Mouse (Mus musculus) gonadal fat pad, adult 2 months (tissue): Measurements from ENCODE around the gene Gm20388. TPM values are rescaled to one million over a fixed set of nuclear protein-coding genes. Genes with fewer than 3 reads are reported as not detected.
"Not testable (repeated sequence)": the region's sequence is repeated elsewhere in the genome, so short reads cannot be mapped to it uniquely, and the experiment has no call there.

Experiments used
- DNase-seq: peaks from one replicate; pipeline ENCODE4 v3.0.0-alpha.2; 2012; ENCODE audit warnings: low read depth
- polyA plus RNA-seq: library from polyadenylated mRNA; depleted of rRNA; stranded (reverse); fragments of >200 nt; gene quantifications from 2 replicates; pipeline ENCODE4 v1.2.3, GENCODE M21; 2012

Gene Gm20388
- polyA plus RNA-seq, 1 experiment, result 119 TPM

DNA sequence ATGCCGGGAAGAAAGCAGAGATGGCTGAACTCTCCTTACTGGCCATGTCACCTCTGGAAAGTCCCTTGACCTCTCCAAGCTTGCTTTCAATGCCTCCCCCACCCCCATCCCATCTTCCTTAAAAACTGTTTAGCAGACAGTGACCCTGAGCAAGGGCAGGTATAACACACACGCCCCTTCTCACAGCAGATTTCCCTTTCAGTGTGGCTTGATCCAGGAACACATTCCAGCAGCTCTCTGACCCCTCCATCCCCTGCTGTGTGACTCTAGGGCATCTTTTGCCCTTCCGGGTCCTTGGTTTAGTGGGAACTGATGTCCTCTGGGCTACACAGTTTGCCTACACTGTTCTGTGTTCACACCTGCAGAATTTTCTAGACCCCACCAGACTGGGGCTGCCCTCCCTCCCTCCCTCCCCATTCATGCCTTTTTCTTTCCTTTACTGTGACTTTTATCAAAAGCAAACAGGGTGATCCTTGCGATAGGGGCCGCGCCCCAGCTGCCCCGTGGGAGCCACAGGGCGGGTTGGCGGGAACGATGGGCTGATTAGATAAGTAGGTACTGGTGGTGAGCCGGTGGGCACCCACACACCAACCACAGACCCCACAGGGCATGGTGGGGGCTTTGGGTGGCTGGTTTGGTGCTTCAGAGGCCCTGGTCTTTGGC lies 2408.5 kb downstream of the Gm20388 start:
- no peak for DNase-seq

DNA sequence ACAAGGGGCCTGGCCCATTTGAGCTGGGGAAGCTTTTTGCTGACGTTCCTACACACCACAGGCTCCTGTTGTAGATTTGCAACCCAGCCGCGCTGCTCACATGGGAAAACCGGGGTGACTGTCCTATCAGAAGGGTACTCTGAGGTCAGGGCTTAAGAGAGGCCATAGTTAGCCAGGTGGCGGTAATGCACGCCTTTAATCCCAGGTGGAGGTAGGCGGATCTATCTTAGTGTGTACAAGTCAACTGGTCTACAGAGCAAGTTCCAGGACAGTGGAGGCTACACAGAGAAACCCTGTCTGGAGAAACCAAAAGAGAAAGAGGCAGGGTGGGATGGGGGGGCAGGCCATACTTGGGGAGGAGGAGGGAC lies 2409.1 kb downstream of the Gm20388 start:
- no peak for DNase-seq

DNA sequence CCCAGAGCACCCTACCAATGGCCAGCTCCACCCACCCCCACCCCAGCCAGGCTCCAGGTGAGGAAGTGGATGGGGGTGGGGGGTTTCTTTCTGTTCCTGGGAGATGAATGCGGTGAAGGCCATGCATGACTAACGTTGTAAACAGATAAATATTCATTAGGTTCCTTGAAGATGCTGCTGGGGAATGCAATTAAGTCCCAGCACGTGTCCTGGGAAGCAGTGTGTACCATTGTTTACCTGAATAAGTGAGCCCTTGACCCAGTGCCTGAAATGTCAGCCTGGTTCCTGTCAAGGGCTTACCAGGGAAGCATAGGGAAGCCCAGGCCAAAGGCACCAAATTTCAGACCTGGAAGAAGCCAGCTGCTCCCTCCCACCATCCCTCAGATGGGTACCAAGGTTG lies 2409.9 kb downstream of the Gm20388 start:
- no peak for DNase-seq

DNA sequence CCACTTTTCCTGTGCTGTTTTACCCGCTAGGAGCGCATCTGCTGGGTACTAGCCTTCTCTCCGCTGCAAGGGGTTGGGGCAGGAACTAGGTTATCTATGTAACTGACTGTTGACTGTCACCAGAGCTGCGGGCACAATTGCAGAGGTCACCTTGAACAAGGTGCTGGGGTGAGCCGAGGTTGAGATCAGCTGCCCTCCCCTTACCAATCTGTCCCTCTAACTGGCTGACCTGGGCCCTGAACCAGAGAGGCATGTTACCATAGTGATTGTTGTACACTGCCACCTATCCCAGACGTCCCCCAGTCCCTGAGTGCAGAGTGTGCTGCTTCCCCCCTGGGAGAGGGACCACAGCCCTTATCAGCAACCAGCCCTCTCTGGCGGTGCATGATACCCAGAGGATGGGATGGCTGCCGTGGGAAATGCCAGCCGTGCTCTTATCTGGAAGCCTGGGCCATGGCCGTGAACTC lies 2410.8 kb downstream of the Gm20388 start:
- DNase-seq, result no peak

DNA sequence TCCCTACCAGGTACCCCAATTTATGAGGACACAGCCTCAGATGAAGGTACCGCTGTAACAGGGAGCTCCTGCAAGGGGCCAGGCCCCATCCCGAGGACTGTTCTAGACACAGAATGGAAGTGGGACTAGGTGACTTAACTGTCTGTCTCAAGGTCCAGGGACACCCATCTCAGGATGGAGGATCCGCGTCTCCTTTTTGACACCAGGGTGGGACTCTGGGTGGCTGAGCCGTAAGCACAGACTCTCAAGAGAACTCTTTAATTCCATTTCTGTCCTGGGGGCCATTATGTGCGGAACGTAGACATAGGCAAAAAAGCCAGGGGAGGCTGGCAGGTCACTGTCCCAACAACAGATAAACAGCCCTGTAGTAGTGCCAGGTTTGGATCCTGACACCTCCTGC lies 2411.5 kb downstream of the Gm20388 start:
- no peak for DNase-seq

DNA sequence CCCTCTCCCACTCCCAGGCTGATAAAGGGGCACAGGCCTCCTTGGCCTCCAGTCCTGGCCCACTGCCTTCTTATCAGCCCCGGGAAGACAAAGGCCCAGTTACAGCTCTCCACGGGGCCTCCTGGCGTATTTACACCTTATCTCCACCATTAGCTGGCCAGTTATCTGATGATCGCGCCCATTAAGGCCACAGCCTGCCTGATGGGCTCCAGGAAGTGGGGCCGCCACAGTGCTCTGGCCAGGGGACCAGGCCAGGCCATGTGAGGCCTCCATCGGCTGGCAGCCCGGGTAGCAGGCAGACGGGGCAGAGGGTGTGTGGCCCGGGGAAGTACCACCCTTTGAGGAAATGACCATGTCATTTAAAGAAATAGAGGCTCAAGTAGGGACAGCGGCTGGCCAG lies 2412.2 kb downstream of the Gm20388 start:
- no peak for DNase-seq

DNA sequence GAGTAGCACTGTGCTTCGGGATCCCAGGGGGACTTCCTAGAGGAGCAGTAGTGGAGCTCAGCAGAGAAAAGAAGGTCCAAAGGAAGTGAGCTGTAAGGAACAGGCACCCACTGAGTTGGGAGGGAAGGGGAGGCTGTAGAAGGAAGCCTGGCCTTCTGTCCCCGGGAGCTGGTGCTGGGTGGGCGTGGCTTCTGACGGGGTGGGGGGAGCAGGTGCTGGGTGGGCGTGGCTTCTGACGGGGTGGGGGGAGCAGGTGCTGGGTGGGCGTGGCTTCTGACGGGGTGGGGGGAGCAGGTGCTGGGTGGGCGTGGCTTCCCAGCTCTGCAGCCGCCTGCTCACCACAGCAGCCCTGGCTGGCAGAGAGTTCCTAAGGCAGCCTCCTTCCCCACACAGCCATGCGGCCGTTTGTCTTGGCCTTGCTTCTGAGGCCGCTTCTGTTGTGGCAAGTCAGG lies 2413.3 kb downstream of the Gm20388 start:
- DNase-seq, result not testable (repeated sequence)

DNA sequence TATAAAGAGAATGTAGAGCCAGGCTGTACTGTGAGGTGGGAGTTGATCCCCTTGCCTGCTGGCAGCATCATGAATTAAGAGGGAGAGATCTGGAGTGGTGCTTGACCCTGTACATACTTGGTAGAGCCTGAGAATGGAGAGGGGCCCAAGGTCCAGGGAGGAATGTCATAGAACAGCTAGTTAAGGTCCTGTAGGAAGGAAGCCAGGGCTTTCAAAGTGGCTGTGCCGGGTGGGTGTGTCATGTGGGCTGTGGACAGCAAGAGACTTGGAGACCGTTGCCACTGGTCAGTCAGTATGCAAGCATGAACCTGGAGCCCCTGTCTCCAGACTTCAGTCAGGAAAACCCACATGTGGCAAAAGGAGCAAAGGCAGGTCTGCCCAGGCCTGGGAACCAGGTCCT lies 2414.6 kb downstream of the Gm20388 start:
- no peak for DNase-seq

DNA sequence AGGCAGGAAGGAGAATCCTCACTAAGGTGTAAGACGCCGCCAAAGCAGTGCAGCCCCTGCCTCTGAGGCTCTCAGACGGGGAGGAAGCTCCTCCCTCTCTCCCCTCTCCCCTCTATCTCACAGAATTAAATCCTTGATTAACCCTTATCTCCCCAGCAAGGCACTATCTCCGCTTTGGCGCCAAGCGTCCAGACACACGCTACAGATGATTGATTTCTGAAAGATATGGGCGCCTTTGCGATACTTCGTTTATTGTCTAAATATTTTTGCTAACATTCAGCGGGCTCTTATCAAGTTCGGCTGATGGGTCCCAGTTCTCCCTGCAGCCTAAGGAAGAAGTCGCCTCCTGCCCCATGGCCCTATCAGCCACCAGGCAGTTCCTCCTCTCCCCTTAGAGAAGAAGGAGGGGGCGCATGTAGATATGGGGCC lies 2415.5 kb downstream of the Gm20388 start:
- DNase-seq, result no peak

DNA sequence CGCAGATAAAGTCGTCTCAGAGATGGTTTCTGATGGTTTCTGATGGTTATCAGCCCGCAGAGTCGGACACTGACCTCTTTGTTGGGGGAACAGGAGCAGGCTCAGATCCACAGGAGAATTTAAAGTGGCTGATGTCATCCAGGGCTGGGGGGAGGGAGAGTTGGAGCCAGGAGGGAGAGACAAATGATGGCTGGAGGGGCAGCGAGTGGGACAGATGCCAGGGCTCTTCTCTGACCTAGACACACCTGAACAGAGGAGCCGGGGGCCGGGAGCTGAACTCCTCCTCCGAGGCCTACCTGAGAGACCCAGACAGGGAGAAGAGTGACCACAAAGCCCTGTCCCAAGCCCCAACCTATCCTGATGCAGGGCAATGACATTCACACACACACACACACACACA lies 2418.4 kb downstream of the Gm20388 start:
- DNase-seq, result no peak

DNA sequence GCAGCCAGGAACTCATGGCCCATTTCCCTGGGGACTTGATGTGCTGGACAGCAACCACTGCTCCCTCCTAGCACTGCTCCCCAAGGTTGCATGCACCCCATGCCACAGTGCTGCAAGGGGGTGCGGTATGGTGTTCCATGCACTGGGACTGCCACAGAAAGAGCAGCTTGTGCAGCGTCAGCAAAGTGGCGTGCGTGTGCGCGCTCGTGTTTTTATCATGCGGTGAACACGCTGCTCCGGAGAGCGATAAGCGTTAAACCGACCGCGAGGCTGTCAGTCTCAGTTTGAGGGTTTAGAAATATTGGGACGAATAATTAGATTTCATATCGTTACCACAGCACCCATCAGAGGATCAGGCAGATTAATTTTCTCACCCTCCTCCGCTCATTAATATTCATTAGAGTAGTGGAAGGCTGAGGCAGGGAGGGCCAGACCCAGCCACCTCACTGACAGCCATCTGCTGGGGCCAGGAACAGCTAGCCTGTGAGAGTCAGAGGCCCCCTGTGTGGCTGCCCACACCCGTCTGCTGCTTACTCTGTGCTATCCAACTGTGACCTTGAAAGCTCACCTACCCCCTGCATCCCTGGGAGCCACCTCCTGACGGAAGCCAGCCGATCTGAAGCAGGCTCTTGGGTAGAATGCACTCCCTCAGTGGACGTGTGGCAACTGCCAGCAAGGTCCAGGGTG lies 2419.1 kb downstream of the Gm20388 start:
- no peak for DNase-seq

DNA sequence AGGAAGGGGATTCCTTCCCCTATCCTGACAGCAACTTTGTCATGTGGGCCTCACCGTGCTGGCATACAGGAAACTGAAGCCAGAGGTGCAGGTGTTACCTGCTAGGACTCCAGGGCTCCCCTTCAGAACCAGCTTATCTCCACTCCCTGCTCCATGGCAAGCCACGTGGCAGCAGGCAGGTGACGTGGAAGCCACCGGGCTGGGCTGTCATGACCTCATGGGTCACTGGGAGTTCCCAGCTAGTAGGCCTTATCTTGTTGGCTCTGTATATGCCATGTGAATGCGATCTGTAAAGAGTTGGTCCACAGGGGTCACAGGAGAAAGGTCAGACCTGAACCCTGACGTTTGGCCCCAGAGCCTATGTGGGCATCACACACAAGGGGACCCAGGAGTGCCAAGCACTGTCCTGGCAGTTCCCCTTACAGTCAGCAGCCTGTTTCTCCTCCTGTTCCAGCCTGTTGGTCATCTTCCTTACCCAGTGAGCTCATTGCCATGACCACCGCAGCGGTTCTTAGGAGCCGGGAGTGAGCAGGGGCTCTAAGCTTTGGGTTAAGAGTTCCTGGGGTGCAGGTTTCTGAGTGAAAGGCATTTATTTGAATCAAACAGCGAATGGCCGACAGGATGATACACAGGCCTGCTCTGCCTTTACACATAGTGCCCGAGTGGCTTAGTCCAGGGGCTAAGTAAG lies 2419.9 kb downstream of the Gm20388 start:
- no peak for DNase-seq

DNA sequence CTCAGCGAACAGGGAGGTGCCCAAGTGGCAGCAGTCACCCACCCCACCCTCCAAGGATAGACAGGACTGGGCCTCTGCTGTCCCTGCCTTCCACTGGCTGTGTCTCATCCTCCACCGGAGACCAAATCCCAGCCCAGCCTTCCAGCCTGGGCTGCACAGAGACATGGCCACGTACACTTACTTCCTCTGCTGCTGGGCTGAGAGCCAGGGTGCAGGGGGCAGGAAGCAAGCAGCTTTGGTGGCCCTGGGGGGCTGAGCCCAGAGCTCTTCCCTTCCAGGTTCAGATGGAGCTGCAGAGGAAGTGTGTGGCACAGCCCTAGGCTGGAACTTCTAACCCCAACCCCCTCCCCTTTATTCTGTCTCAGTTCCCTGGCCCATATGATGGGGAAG lies 2420.5 kb downstream of the Gm20388 start:
- no peak for DNase-seq

DNA sequence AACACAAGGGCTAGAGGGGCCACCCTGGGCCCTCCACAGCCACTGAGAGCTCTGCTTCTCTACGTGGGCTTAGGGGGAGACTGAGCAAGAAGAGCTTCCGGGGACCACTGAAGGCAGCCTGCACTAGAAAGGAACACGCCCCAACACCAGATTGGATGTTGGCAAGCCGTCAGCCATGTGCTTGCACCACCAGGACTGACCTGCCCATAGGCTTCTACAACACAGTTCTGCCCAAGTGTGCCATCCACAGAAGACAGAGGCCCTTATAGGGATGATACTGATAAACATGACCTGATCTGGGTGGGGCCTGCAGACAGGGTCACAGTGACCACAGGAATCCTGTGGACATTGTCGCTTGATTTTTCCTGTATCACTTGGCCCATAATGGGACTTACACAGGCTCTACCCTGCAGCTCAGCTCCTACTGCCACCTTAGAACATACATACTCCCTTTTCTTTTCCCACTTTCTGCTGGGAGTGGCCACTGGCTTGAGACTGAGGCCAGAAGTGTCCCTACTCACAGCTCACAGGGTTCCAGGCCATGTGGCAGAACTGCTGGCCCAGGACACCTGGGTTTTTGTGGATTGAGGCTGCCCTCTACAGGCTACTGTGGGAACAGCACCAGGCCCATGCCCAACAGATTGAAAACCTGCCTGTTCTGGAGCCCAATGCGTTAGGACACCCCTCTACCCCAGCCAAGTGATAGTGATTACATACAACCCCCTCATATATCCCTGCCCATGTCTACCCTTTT lies 2422.3 kb downstream of the Gm20388 start:
- no peak for DNase-seq

DNA sequence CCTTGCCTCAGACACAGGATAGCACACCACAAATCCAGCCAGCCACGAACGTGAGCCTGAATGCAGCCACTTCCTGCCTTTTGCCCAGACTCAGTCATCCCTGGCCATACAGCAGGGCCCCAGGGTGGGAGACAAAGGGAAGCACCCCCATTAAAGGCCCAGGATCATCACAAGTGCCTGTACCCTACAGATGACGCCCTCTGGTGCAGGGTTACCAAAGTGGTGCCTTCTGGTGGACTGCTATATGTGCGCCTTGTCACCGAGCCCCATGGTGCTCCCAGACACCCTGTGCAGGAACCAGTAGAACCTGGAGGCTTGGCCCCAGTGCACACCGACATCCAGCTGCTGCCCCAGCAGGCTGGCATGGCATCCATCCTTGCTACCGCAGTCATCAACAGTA lies 2422.9 kb downstream of the Gm20388 start:
- DNase-seq, result no peak

DNA sequence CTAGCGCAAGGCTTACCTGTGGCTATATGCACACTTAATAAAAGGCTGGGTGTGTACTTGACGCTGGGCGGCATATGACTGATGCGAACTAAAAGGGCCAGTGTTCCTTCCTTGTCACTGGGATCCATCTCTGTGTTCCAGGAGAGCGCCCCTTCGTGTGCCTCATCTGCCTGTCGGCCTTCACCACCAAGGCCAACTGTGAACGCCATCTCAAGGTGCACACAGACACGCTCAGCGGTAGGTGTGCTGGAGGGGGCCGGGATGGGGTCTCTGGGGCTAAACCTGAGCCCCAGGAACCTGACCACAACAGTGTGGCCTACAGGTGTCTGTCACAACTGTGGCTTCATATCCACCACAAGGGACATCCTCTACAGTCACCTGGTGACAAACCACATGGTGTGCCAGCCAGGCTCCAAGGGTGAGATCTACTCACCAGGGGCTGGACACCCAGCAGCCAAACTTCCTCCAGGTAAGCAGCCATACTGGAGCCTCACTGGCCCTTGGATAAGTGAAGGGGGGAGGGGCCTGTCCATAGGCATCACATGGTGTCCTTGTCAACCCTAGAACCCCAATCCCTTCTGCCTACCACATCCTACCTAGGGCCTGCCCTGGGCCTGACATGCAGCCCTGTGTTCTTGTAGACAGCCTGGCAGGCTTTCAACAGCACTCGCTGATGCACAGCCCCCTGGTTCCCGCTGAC lies 2424.3 kb downstream of the Gm20388 start:
- DNase-seq, result no peak

DNA sequence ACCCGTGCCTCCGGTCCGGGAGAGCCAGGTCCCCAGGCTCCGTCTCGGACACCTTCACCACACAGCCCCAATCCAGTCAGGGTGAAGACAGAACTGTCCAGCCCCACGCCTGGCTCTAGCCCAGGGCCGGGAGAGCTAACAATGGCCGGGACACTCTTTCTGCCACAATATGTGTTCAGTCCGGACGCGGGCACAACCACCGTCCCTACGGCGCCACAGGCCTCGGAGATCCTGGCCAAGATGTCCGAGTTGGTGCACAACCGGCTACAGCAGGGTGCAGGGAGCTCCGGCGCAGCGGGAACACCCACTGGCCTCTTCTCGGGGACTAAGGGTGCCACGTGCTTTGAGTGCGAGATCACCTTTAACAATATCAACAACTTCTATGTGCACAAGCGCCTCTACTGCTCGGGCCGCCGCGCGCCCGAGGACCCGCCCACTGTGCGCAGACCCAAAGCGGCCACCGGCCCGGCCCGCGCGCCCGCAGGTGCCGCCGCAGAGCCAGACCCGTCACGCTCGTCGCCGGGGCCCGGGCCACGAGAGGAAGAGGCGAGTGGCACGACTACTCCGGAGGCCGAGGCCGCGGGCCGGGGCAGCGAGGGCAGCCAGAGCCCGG lies 2425.1 kb downstream of the Gm20388 start:
- no peak for DNase-seq

DNA sequence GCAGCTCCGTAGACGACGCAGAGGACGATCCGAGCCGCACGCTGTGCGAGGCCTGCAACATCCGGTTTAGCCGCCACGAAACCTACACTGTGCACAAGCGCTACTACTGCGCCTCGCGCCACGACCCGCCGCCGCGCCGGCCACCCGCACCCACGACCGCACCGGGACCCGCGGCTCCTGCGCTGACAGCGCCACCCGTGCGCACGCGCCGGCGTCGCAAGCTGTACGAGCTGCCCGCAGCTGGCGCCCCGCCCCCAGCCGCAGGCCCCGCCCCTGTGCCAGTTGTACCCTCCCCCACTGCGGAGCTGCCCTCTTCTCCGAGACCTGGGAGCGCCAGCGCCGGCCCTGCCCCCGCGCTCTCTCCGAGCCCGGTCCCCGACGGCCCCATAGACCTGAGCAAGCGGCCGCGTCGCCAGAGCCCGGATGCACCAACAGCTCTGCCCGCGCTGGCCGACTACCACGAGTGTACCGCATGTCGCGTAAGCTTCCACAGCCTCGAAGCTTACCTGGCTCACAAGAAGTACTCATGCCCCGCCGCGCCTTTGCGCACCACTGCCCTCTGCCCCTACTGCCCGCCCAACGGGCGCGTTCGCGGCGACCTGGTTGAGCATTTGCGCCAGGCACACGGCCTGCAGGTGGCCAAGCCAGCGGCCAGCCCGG lies 2425.7 kb downstream of the Gm20388 start:
- DNase-seq, result no peak

DNA sequence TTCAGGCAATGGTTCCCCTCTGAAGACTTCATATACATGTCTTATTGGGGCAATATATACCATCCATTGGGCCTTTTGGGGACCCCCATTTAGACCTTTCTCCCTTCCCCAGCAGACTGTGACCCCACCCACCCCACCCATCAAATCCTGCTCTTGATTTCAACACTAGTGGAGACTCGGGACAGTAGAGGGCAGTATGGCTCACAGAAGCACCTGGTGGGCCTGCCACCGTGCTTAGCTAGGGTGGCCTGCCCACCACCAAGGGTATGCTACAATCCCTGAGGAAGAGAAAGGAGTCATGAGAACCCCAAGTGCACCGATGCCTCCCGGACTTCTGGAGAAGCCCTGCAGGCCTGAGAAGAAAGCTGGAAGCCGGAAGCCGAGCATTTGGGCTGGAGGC lies 2428.2 kb downstream of the Gm20388 start:
- DNase-seq, result no peak

DNA sequence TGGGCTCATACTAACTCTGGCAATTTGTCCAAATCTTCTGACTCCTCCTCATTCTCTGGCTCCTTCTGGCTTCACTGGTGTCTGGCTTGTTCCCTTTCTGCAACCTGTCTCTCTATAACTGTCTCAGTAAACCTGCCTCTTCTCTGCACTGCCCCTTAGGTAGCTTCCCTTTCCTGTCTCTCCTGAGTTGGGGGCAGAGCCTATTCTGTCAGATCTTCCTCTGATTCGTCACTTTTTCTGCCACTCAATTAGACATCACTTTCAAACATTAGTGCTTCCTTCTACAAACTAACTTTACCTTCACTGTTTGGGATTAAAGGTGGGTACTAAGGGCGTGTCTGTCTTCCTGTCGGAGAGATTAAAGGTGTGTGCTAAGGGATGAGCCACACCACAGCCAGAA lies 2430.1 kb downstream of the Gm20388 start:
- DNase-seq, result no peak

DNA sequence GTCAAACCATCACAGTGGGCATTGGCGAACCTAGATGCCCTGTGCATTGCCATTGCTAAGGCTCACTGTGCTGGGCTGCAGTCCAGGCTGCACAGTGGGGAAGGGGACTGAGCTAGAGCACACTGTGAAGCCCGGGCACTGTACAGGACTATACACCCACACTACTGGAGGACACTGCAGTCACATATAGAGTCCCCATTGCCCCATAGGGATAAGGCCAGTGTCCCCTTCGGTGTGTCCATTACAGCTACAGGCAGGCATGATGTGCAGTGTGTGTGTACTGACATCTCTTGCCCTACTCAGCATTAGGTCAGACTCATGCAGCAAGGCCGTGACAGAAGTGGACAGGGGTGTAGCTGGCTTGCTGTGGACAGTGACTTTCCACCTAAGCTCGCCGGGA lies 2431.1 kb downstream of the Gm20388 start:
- DNase-seq, result no peak
